Comparison of ENCODE assay signal across 10 mouse cellular contexts in genomic region chr1:171122932-171123331, GRCm38 (mm10). TPM values are rescaled to one million over a fixed set of nuclear protein-coding genes. Genes with fewer than 3 reads are reported as not detected.
DNase-seq lines count a peak whose midpoint lies in the region; ATAC-seq and TF ChIP-seq lines count a peak whose summit lies in the region.
"Had no signal": no experiment of that assay in that cellular context is flagged by ENCODE, and none has a peak within 500 bp of the region (broad histone marks: within the 10 kb centered on the region; RNA-seq: fewer than 3 reads in every experiment).

No protein-coding gene starts in this region.

- no peaks in the 10 kb centered on the region for H3K27me3 ChIP-seq in midbrain, postnatal 0 days (ENCODE audit: insufficient read depth, low read length)
- no peaks in the 10 kb centered on the region for H3K27me3 ChIP-seq in midbrain, embryonic 13.5 days
- H3K27me3 ChIP-seq in heart, embryonic 10.5 days (ENCODE audit: insufficient read depth, poor library complexity, severe bottlenecking) = no peaks in the 10 kb centered on the region
- H3K27me3 ChIP-seq: hindbrain, embryonic 15.5 days; Patski had no signal

- ATAC-seq in midbrain, postnatal 0 days (ENCODE audit: low FRiP score) = no peak
- ATAC-seq in midbrain, embryonic 13.5 days = no peak
- peak; percentile 73 for ATAC-seq in neutrophil, adult 5-6 weeks (ENCODE audit: extremely low read depth, insufficient number of reproducible peaks, low FRiP score, poor library complexity, severe bottlenecking)
- ATAC-seq: Patski had no signal

- TF ChIP-seq CTCF in midbrain, postnatal 0 days (IDR thresholded peaks at IDR 0.05) = no peak

- H3K4me3 ChIP-seq in midbrain, postnatal 0 days (ENCODE audit: low read depth, low read length) = no peak overlapping the region
- no peak overlapping the region for H3K4me3 ChIP-seq in midbrain, embryonic 13.5 days (replicated peaks)
- H3K4me3 ChIP-seq in heart, embryonic 10.5 days = no peak overlapping the region
- H3K4me3 ChIP-seq: hindbrain, embryonic 15.5 days had no signal

- WGBS in midbrain, postnatal 0 days = 37% methylated on average over 7 of the region's 7 CpGs
- WGBS in midbrain, embryonic 13.5 days = 42% methylated on average over 7 of the region's 7 CpGs
- WGBS in heart, embryonic 10.5 days = 33% methylated on average over 7 of the region's 7 CpGs
- 6% methylated on average over 7 of the region's 7 CpGs for WGBS in large intestine, adult 2 months

- H3K9me3 ChIP-seq in midbrain, postnatal 0 days (ENCODE audit: low read length) = no peaks in the 10 kb centered on the region
- no peaks in the 10 kb centered on the region for H3K9me3 ChIP-seq in midbrain, embryonic 13.5 days
- H3K9me3 ChIP-seq in heart, embryonic 10.5 days = no peaks in the 10 kb centered on the region
- H3K9me3 ChIP-seq: hindbrain, embryonic 15.5 days had no signal

- no peak overlapping the region for H3K4me2 ChIP-seq in midbrain, postnatal 0 days (ENCODE audit: low read depth, low read length, poor library complexity, severe bottlenecking)
- H3K4me2 ChIP-seq in midbrain, embryonic 13.5 days (replicated peaks) = no peak overlapping the region
- H3K4me2 ChIP-seq: hindbrain, embryonic 15.5 days had no signal

- H3K36me3 ChIP-seq in midbrain, postnatal 0 days (ENCODE audit: insufficient read depth, low read length) = peaks cover 3% of the 10 kb centered on the region; the same call in 1 of the 2 replicates
- peaks cover 10% of the 10 kb centered on the region for H3K36me3 ChIP-seq in midbrain, embryonic 13.5 days
- H3K36me3 ChIP-seq in heart, embryonic 10.5 days = peaks cover 10% of the 10 kb centered on the region

- DNase-seq in midbrain, postnatal 0 days (ENCODE audit: low spot score) = peak; percentile 46
- DNase-seq in heart, embryonic 10.5 days (ENCODE audit: low spot score) = peak; percentile 80
- peak; percentile 57 for DNase-seq in large intestine, adult 2 months (ENCODE audit: low read depth, low spot score)
- DNase-seq in gastrocnemius, postnatal 25 days = no peak
- no peak for DNase-seq in right cerebral cortex, adult 2 months (ENCODE audit: low spot score in 2 of 2)
- no peak for DNase-seq in retina, postnatal 1 day

- no peak overlapping the region for H3K9ac ChIP-seq in midbrain, postnatal 0 days (replicated peaks; ENCODE audit: low read length, poor library complexity, severe bottlenecking)
- H3K9ac ChIP-seq in midbrain, embryonic 13.5 days (replicated peaks) = no peak overlapping the region
- H3K9ac ChIP-seq: hindbrain, embryonic 15.5 days had no signal

- no peak overlapping the region for H3K27ac ChIP-seq in midbrain, postnatal 0 days (ENCODE audit: low read depth, low read length)
- no peak overlapping the region for H3K27ac ChIP-seq in midbrain, embryonic 13.5 days
- H3K27ac ChIP-seq in heart, embryonic 10.5 days = no peak overlapping the region
- H3K27ac ChIP-seq: hindbrain, embryonic 15.5 days had no signal

- no peaks in the 10 kb centered on the region for H3K4me1 ChIP-seq in midbrain, postnatal 0 days (ENCODE audit: insufficient read depth, low read length)
- H3K4me1 ChIP-seq in midbrain, embryonic 13.5 days (replicated peaks) = no peaks in the 10 kb centered on the region
- H3K4me1 ChIP-seq in heart, embryonic 10.5 days = peaks cover 25% of the 10 kb centered on the region
- H3K4me1 ChIP-seq: hindbrain, embryonic 15.5 days had no signal

RNA-seq across cellular contexts. Expression of gene Cfap126, which starts 9.2 kb away (rescaled TPM):
- total RNA-seq in midbrain, postnatal 0 days (2014; rRNA removed) = 0.38 and 1.5 TPM in 2 replicates
- 6.0 and 8.1 TPM in 2 replicates for polyA plus RNA-seq in midbrain, postnatal 0 days (2015; fragmentation: Nextera tagmentation; extraction: Ambion mirVana)
- polyA plus RNA-seq in midbrain, embryonic 13.5 days (2015; fragmentation: Nextera tagmentation; extraction: Ambion mirVana) = 2.0 and 3.7 TPM in 2 replicates
- 1.6 and 3.7 TPM in 2 replicates for polyA plus RNA-seq in heart, embryonic 10.5 days (2016; fragmentation: Nextera tagmentation; extraction: Ambion mirVana)
- polyA plus RNA-seq in large intestine, adult 2 months (2012; rRNA removed) = 1.8 and 2.0 TPM in 2 replicates
- total RNA-seq in neutrophil, adult 5-6 weeks (2017) = not detected in 2 replicates
- 1 to 10 TPM in 1 of 2 experiments, under 1 TPM in 1; 0.69 to 1.2 TPM for total RNA-seq in gastrocnemius, postnatal 25 days (2021)

RNA-seq across cellular contexts. Expression of gene Sdhc, which starts 27.5 kb away (rescaled TPM):
- total RNA-seq in midbrain, postnatal 0 days (2014; rRNA removed) = 263 TPM in 2 replicates
- polyA plus RNA-seq in midbrain, postnatal 0 days (2015; fragmentation: Nextera tagmentation; extraction: Ambion mirVana) = 313 and 326 TPM in 2 replicates
- 260 and 273 TPM in 2 replicates for polyA plus RNA-seq in midbrain, embryonic 13.5 days (2015; fragmentation: Nextera tagmentation; extraction: Ambion mirVana)
- 361 and 463 TPM in 2 replicates for polyA plus RNA-seq in heart, embryonic 10.5 days (2016; fragmentation: Nextera tagmentation; extraction: Ambion mirVana)
- polyA plus RNA-seq in large intestine, adult 2 months (2012; rRNA removed) = 308 and 341 TPM in 2 replicates
- total RNA-seq in neutrophil, adult 5-6 weeks (2017) = 16.3 and 16.9 TPM in 2 replicates
- total RNA-seq in gastrocnemius, postnatal 25 days (2021) = 100 to 1,000 TPM; 692 to 785 TPM

RNA-seq across cellular contexts. Expression of gene Mpz, which starts 27.6 kb away (rescaled TPM):
- 0.49 and 0.90 TPM in 2 replicates for total RNA-seq in midbrain, postnatal 0 days (2014; rRNA removed)
- 0.63 and 0.67 TPM in 2 replicates for polyA plus RNA-seq in midbrain, postnatal 0 days (2015; fragmentation: Nextera tagmentation; extraction: Ambion mirVana)
- 0.15 and 0.20 TPM in 2 replicates for polyA plus RNA-seq in midbrain, embryonic 13.5 days (2015; fragmentation: Nextera tagmentation; extraction: Ambion mirVana)
- polyA plus RNA-seq in heart, embryonic 10.5 days (2016; fragmentation: Nextera tagmentation; extraction: Ambion mirVana) = 0.06 and 0.14 TPM in 2 replicates
- polyA plus RNA-seq in large intestine, adult 2 months (2012; rRNA removed) = 0.29 and 0.30 TPM in 2 replicates
- total RNA-seq in neutrophil, adult 5-6 weeks (2017) = not detected in 2 replicates
- 100 to 1,000 TPM in 1 of 2 experiments, 10 to 100 TPM in 1; 99.1 to 120 TPM for total RNA-seq in gastrocnemius, postnatal 25 days (2021)

RNA-seq across cellular contexts. Expression of gene Fcgr3, which starts 58.2 kb away (rescaled TPM):
- 18.1 and 19.8 TPM in 2 replicates for total RNA-seq in midbrain, postnatal 0 days (2014; rRNA removed)
- 12.8 and 14.2 TPM in 2 replicates for polyA plus RNA-seq in midbrain, postnatal 0 days (2015; fragmentation: Nextera tagmentation; extraction: Ambion mirVana)
- polyA plus RNA-seq in midbrain, embryonic 13.5 days (2015; fragmentation: Nextera tagmentation; extraction: Ambion mirVana) = 4.8 and 6.0 TPM in 2 replicates
- 1.3 and 4.1 TPM in 2 replicates for polyA plus RNA-seq in heart, embryonic 10.5 days (2016; fragmentation: Nextera tagmentation; extraction: Ambion mirVana)
- 11.3 and 18.0 TPM in 2 replicates for polyA plus RNA-seq in large intestine, adult 2 months (2012; rRNA removed)
- total RNA-seq in neutrophil, adult 5-6 weeks (2017) = 682 and 697 TPM in 2 replicates
- total RNA-seq in gastrocnemius, postnatal 25 days (2021) = 1 to 10 TPM; 3.7 to 4.6 TPM

Comparison
In these comparisons a context has a peak if more than half of its experiments do, and no peak if none do; other contexts are left out.
1. DNase-seq: peak in midbrain, postnatal 0 days (single experiment), heart, embryonic 10.5 days (single experiment) and large intestine, adult 2 months (single experiment); none in gastrocnemius, postnatal 25 days (single experiment), right cerebral cortex, adult 2 months (0 of 2) and retina, postnatal 1 day (single experiment).